Mouse (Mus musculus) ES-Bruce4 (cell line): ENCODE results near the gene Gm43064. TPM values are rescaled to one million over a fixed set of nuclear protein-coding genes. Genes with fewer than 3 reads are reported as not detected.

ENCODE experiments used
- H3K27ac ChIP-seq: 2 replicates; pipeline ENCODE4 v1.5.1; 2012; ENCODE audit warnings: low read length, inconsistent platforms; ENCODE audit not compliant: insufficient read depth
- H3K27me3 ChIP-seq: 2 replicates; pipeline ENCODE4 v1.6.1; 2012; ENCODE audit warnings: mild to moderate bottlenecking, low read length, inconsistent platforms; ENCODE audit not compliant: control insufficient read depth, poor library complexity, insufficient read depth, severe bottlenecking
- H3K36me3 ChIP-seq: 2 replicates; pipeline ENCODE4 v1.6.1; 2012; ENCODE audit warnings: inconsistent platforms, mild to moderate bottlenecking, low read length, moderate library complexity; ENCODE audit not compliant: control insufficient read depth, poor library complexity, insufficient read depth, severe bottlenecking
- H3K4me1 ChIP-seq: one replicate; pipeline ENCODE4 v1.8.1; 2011; ENCODE audit warnings: low read length; ENCODE audit not compliant: control insufficient read depth, insufficient read depth
- H3K4me3 ChIP-seq: 2 replicates; pipeline ENCODE4 v1.5.1; 2011; ENCODE audit warnings: low read depth, mild to moderate bottlenecking, low read length
- H3K9ac ChIP-seq: 2 replicates; pipeline ENCODE4 v1.6.1; 2012; ENCODE audit warnings: low read depth, mild to moderate bottlenecking, inconsistent platforms; ENCODE audit not compliant: poor library complexity, severe bottlenecking
- H3K9me3 ChIP-seq: replicated peaks from 2 replicates; pipeline ENCODE4 v1.6.1; 2012; ENCODE audit warnings: mild to moderate bottlenecking, low read length, inconsistent platforms; ENCODE audit not compliant: control insufficient read depth, poor library complexity, insufficient read depth, severe bottlenecking
- CTCF ChIP-seq: IDR thresholded peaks from one replicate; pipeline ENCODE4 v1.8.1; 2011; ENCODE audit warnings: low read depth, low read length
- EP300 ChIP-seq: IDR thresholded peaks from 2 replicates; pipeline ENCODE4 v1.6.1; 2011; ENCODE audit warnings: low read depth, low read length; ENCODE audit not compliant: insufficient read depth
- POLR2A ChIP-seq: IDR thresholded peaks from one replicate; pipeline ENCODE4 v1.8.1; 2011; ENCODE audit warnings: low read length; ENCODE audit not compliant: insufficient read depth
- polyA plus RNA-seq: library from polyadenylated mRNA; stranded (reverse); fragments of >200 nt; gene quantifications from 2 replicates; pipeline ENCODE4 v1.2.4, GENCODE M21; 2011; ENCODE audit warnings: low read depth; ENCODE audit not compliant: missing spikeins, insufficient read depth, insufficient read length

The Gm43064 gene
- polyA plus RNA-seq, 1 experiment = not detected

DNA sequence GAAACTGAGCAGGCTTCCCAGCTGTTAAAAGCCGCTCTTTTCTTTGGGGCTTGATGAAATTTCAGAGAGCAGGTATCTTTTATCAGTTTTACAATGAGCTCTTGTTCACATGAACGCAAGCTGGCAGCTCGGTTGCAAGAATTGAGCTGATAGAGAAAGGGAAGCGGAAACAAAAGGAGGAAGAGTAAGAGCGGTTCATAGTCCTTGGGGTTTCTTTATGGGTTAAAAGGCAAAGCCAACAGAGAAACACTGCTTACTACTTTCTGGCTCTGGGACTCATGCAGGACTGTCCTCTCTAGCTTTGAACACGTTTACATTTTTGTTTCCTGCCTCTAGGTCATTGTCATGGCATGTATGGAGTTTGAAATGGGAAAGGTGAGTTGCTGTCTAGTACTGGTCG is 65.0 kb downstream of the Gm43064 start:
- Histone ChIP-seq H3K27me3 (no peaks in the 10 kb centered on the region), H3K9me3 (no peaks in the 10 kb centered on the region), H3K4me1 (no peaks in the 10 kb centered on the region), H3K9ac (no peak overlapping the region), H3K4me3 (no peak overlapping the region), H3K27ac (no peak overlapping the region), H3K36me3 (no peaks in the 10 kb centered on the region)
- TF ChIP-seq EP300 (no peak), CTCF (no peak), POLR2A (no peak)

DNA sequence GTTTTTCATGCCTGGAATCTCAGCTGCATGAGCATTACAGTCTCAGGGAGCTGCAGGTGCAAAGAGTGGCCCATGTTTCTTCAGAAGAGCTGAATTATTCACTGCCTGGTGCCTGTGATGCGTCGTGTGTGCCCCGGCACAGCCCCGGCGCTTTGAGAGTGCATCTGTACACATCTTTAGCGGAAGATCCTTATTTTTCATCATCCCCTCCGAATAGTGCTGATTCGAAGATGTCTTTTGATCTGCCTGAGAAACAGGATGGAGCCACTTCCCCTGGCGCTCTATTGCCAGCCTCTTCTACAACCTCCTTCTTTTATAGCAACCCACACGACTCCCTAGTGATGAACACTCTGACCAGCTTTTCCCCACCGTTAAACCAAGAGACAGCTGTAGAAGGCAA is 76.6 kb downstream of the Gm43064 start:
- no peaks in the 10 kb centered on the region for H3K27me3 ChIP-seq
- no peak for TF ChIP-seq EP300
- no peak for TF ChIP-seq CTCF
- TF ChIP-seq POLR2A = no peak
- H3K9ac ChIP-seq = no peak overlapping the region
- no peak overlapping the region for H3K27ac ChIP-seq
- H3K4me3 ChIP-seq = no peak overlapping the region
- no peaks in the 10 kb centered on the region for H3K9me3 ChIP-seq
- H3K36me3 ChIP-seq = no peaks in the 10 kb centered on the region
- H3K4me1 ChIP-seq = no peaks in the 10 kb centered on the region

DNA sequence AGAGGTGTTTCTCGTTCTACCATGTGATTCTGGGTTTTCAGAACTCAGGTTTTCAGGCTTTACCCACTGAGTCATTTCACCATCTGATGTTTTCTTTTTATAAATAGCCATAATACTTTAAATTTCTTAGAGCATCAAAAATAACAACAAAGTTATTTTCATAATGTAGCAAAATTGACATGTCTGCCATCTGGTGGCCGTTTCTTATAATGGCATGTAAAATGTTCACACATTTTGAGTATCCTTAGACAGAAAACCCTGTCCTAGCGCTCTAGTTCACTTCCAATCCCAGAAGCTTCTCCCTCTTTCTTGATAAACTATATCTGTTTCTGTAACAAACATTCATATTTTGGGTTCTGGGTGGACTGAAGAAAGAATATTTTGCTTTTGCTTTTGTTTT is 78.2 kb downstream of the Gm43064 start:
- Histone ChIP-seq H3K27me3 (no peaks in the 10 kb centered on the region), H3K9ac (no peak overlapping the region), H3K27ac (no peak overlapping the region), H3K4me1 (no peaks in the 10 kb centered on the region), H3K4me3 (no peak overlapping the region), H3K9me3 (no peaks in the 10 kb centered on the region), H3K36me3 (no peaks in the 10 kb centered on the region)
- TF ChIP-seq POLR2A (no peak), CTCF (peak; percentile 7)

Other genes starting within 250 kb of the Gm43064 start
- not detected in 2 replicates for gene Syt6, start 234.3 kb upstream of the Gm43064 start, polyA plus RNA-seq
- 1.2 and 1.8 TPM in 2 replicates for gene Atg4a-ps, start 163.5 kb upstream of the Gm43064 start, polyA plus RNA-seq
- gene Olfml3, start 71.6 kb upstream of the Gm43064 start, polyA plus RNA-seq = 0.61 and 0.87 TPM in 2 replicates
- gene Gm10964, start 70.2 kb upstream of the Gm43064 start, polyA plus RNA-seq = not detected in 2 replicates
- 52.3 and 55.9 TPM in 2 replicates for gene Hipk1, start 18.0 kb upstream of the Gm43064 start, polyA plus RNA-seq
- 9.3 and 10.9 TPM in 2 replicates for gene Dclre1b, start 129 bp upstream of the Gm43064 start, polyA plus RNA-seq
- 14.6 and 15.6 TPM in 2 replicates for gene Ap4b1, start 53 bp upstream of the Gm43064 start, polyA plus RNA-seq
- 0.91 TPM in 1 of 2 replicates, not detected in the other for gene Bcl2l15, start 23.0 kb downstream of the Gm43064 start, polyA plus RNA-seq
- gene Ptpn22, start 50.2 kb downstream of the Gm43064 start, polyA plus RNA-seq = 1.6 TPM in 1 of 2 replicates, not detected in the other
- gene Rsbn1, start 104.5 kb downstream of the Gm43064 start, polyA plus RNA-seq = 20.8 and 22.2 TPM in 2 replicates
- gene Phtf1, start 158.5 kb downstream of the Gm43064 start, polyA plus RNA-seq = 21.8 TPM in 2 replicates